Mouse (Mus musculus) layer of hippocampus, postnatal 25 days (tissue): ENCODE results near the gene Cebpg. TPM values are rescaled to one million over a fixed set of nuclear protein-coding genes. Genes with fewer than 3 reads are reported as not detected.

Experiments used
- DNase-seq, 2 experiments: peaks; one replicate each; pipeline ENCODE4 v3.0.0; 2022; ENCODE audit warnings: mixed read lengths in 2 of 2, low spot score in 1 of 2; ENCODE audit errors: extremely low spot score in 1 of 2
- total RNA-seq, 2 experiments: library from RNA; stranded (reverse); gene quantifications; 2 replicates each; pipeline ENCODE4 v1.2.3; 2021

The Cebpg gene
- total RNA-seq, 2 experiments from 2014 or later = 26.1 to 27.7 TPM

GRCm38 (mm10) chr7:35054977-35055618 is 1.3 kb downstream of the Cebpg start:
- DNase-seq = no peak

- no peak for DNase-seq
These were observed 2.1 kb downstream of the Cebpg start for GRCm38 (mm10) chr7:35054286-35054685.

GRCm38 (mm10) chr7:35053161-35053560 is 3.2 kb downstream of the Cebpg start:
- DNase-seq = no peak

- DNase-seq = no peak
These were observed 5.8 kb downstream of the Cebpg start for GRCm38 (mm10) chr7:35050540-35050939.

- no peak for DNase-seq
These were observed 10.3 kb downstream of the Cebpg start for GRCm38 (mm10) chr7:35046091-35046490.

GRCm38 (mm10) chr7:35044719-35045118 is 11.7 kb downstream of the Cebpg start:
- no peak for DNase-seq

- no peak for DNase-seq
These were observed 13.0 kb downstream of the Cebpg start for GRCm38 (mm10) chr7:35043266-35043817.

GRCm38 (mm10) chr7:35042759-35043217 is 13.6 kb downstream of the Cebpg start:
- no peak for DNase-seq

- DNase-seq = no peak
These were observed 14.2 kb downstream of the Cebpg start for GRCm38 (mm10) chr7:35042209-35042554.

GRCm38 (mm10) chr7:35041286-35042208 is 14.8 kb downstream of the Cebpg start:
- DNase-seq = no peak

GRCm38 (mm10) chr7:35040176-35040972 is 16.0 kb downstream of the Cebpg start:
- DNase-seq = no peak

GRCm38 (mm10) chr7:35037408-35037807 is 19.0 kb downstream of the Cebpg start:
- DNase-seq = no peak

GRCm38 (mm10) chr7:35036266-35036731 is 20.1 kb downstream of the Cebpg start:
- DNase-seq = no peak

GRCm38 (mm10) chr7:35035565-35035964 is 20.8 kb downstream of the Cebpg start:
- no peak for DNase-seq

GRCm38 (mm10) chr7:35035141-35035553 is 21.2 kb downstream of the Cebpg start:
- no peak for DNase-seq

- DNase-seq = no peak
These were observed 25.8 kb downstream of the Cebpg start for GRCm38 (mm10) chr7:35030567-35030966.

- DNase-seq = no peak
These were observed 26.7 kb downstream of the Cebpg start for GRCm38 (mm10) chr7:35029648-35030047.

- DNase-seq = no peak
These were observed 27.1 kb downstream of the Cebpg start for GRCm38 (mm10) chr7:35029228-35029627.

GRCm38 (mm10) chr7:35028559-35028958 is 27.8 kb downstream of the Cebpg start:
- no peak for DNase-seq

- no peak for DNase-seq
These were observed 28.5 kb downstream of the Cebpg start for GRCm38 (mm10) chr7:35027801-35028420.
